Mouse (Mus musculus): ENCODE results near the gene Gm21317. TPM values are rescaled to one million over a fixed set of nuclear protein-coding genes. Genes with fewer than 3 reads are reported as not detected.
"Not testable (repeated sequence)": the region's sequence is repeated elsewhere in the genome, so short reads cannot be mapped to it uniquely, and the experiment has no call there.

Gm21317 gene
- not detected for total RNA-seq (2022)

DNA sequence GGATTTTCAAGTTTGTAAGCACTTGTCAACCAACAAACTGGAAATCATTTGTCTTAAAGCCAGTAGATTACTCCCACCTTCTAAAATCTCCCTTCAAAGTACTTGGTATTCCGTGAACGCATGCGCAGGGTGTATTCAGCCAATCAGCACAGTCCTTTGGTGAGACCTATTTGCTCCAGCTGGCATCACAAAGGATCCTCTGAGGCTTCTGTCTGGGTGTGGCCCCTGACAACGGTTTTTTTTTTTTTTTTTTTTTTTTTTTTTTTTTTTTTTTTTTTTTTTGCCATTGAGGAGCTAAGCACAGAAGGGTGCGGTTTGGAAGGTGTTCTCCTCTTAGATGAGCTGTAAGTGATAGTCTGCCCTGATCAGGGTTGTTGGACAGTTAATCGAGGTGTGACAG lies at the start of gene Gm21317:
Gene Gm21317 (plus strand): TSS at position 301 of the 400 bp plus-strand sequence.
- not testable (repeated sequence) for DNase-seq
